Mouse (Mus musculus) stomach, postnatal 0 days (tissue): ENCODE results near the gene Lrrc23.

Source experiments
- CTCF ChIP-seq: IDR thresholded peaks from 2 replicates; pipeline ENCODE4 v1.5.1; 2016; ENCODE audit warnings: antibody characterized with exemption, low read depth, mild to moderate bottlenecking, moderate library complexity
- EP300 ChIP-seq: optimal IDR thresholded peaks from 2 replicates; pipeline ENCODE3; 2016; ENCODE audit warnings: antibody characterized with exemption

DNA sequence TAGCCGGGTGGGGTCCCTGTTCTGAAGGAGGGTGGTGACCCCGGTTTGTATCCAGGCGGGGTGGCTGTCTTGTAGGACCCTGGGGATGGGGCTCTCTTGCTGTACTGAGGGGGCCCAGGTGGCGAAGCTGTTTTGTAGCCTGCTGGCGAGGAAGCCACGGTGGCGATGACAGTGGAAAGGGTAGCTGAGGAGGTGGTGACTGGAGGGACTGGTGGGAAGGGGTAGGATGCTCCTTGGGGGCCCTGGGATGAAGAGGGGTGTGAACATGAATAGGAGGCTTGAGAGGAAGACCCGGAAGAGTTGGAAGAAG lies 33.3 kb downstream of the Lrrc23 start:
- TF ChIP-seq CTCF (no peak), EP300 (no peak)
